Mouse (Mus musculus) brain, embryonic 14.5 days (tissue): Measurements from ENCODE around the gene Fgf14.

ENCODE experiments used
- CTCF ChIP-seq: fragments of 200-500 bp; IDR thresholded peaks from 2 replicates; pipeline ENCODE4 v1.5.1; 2012; ENCODE audit warnings: inconsistent platforms, mild to moderate bottlenecking, moderate library complexity, borderline replicate concordance; ENCODE audit not compliant: insufficient read depth, insufficient read length; ENCODE audit errors: extremely low read depth
- POLR2A ChIP-seq: fragments of 200-500 bp; IDR thresholded peaks from 2 replicates; pipeline ENCODE4 v1.6.1; 2012; ENCODE audit warnings: mild to moderate bottlenecking, inconsistent platforms, borderline replicate concordance; ENCODE audit not compliant: poor library complexity, insufficient read depth, insufficient read length, severe bottlenecking; ENCODE audit errors: extremely low read depth

DNA sequence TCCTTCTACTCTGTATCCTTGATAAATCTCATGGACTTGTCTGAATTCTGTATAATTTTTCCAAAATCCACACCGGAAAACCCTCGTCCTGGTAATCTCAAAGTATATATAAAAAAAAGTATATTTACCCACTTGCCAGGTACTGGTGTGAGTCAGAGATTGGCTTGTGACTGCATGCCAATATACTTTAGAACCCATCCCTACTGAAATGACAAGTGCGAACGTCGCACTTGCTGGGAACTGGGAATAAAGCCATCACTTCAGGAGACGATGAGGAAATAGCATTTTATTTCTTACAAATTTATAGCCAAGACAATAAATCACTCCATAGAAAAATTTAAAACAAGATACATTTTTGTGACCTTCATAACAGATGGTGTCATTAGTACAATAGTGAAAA is 708.9 kb downstream of the Fgf14 start:
- TF ChIP-seq POLR2A (no peak), CTCF (no peak)
